Mouse (Mus musculus) liver, adult 2 months (tissue): Measurements from ENCODE around the gene Tnfaip8l1. TPM values are rescaled to one million over a fixed set of nuclear protein-coding genes. Genes with fewer than 3 reads are reported as not detected.
A peak's percentile ranks its signal among the peaks of the same experiment; 100 is the strongest.

Source experiments
- DNase-seq: peaks from one replicate; pipeline ENCODE4 v3.0.0-alpha.2; 2011; ENCODE audit warnings: low read depth, low spot score; ENCODE audit errors: extremely low read depth
- H3K27ac ChIP-seq: fragments of 200-500 bp; replicated peaks from 2 replicates; pipeline ENCODE4 v1.5.1; 2012; ENCODE audit warnings: low read depth, mild to moderate bottlenecking, control low read depth, inconsistent platforms, low read length; ENCODE audit not compliant: insufficient read depth
- H3K27me3 ChIP-seq: fragments of 200-500 bp; 2 replicates; pipeline ENCODE4 v1.6.1; 2012; ENCODE audit warnings: mild to moderate bottlenecking, moderate library complexity, low read length, inconsistent platforms; ENCODE audit not compliant: control insufficient read depth, insufficient read depth
- H3K36me3 ChIP-seq: fragments of 200-500 bp; 2 replicates; pipeline ENCODE4 v1.6.1; 2012; ENCODE audit warnings: low read length, inconsistent platforms; ENCODE audit not compliant: control insufficient read depth, insufficient read depth
- H3K4me1 ChIP-seq: fragments of 200-500 bp; 2 replicates; pipeline ENCODE4 v1.6.1; 2011; ENCODE audit warnings: low read length; ENCODE audit not compliant: control insufficient read depth, insufficient read depth
- H3K4me3 ChIP-seq: fragments of 200-500 bp; 2 replicates; pipeline ENCODE4 v1.5.1; 2011; ENCODE audit warnings: low read depth, mild to moderate bottlenecking, control low read depth, low read length, moderate library complexity; ENCODE audit not compliant: insufficient read depth
- H3K79me2 ChIP-seq: fragments of 200-500 bp; 2 replicates; pipeline ENCODE4 v1.6.1; 2012; ENCODE audit warnings: inconsistent platforms, mild to moderate bottlenecking, low read length, moderate library complexity; ENCODE audit not compliant: control insufficient read depth, insufficient read depth
- H3K9ac ChIP-seq: fragments of 200-500 bp; 2 replicates; pipeline ENCODE4 v1.6.1; 2012; ENCODE audit warnings: low read depth, mild to moderate bottlenecking, control low read depth, inconsistent platforms, low read length
- CTCF ChIP-seq: fragments of 200-500 bp; IDR thresholded peaks from 2 replicates; pipeline ENCODE4 v1.5.1; 2011; ENCODE audit warnings: low read depth, low read length, control low read depth
- POLR2A ChIP-seq: fragments of 200-500 bp; IDR thresholded peaks from 2 replicates; pipeline ENCODE4 v1.6.1; 2011; ENCODE audit warnings: low read length, control low read depth; ENCODE audit not compliant: insufficient read depth; ENCODE audit errors: extremely low read depth
- WGBS: fragments of 180-500 bp; shearing (Covaris S2); methylation state at CpG from one replicate; pipeline ENCODE4 v1.1.7; 2018; 5-methylcytosine and 5-hydroxymethylcytosine counted together
- polyA plus RNA-seq: library from polyadenylated mRNA; depleted of rRNA; stranded (reverse); fragments of >200 nt; gene quantifications from 2 replicates; pipeline ENCODE4 v1.2.3, GENCODE M21; 2012
- total RNA-seq: library from RNA; depleted of rRNA; stranded (reverse); fragments of >200 nt; gene quantifications from 2 replicates; pipeline ENCODE4 v1.2.3, GENCODE M21; 2014

Gene Tnfaip8l1
- total and polyA plus RNA-seq, 2 experiments: 20.9 to 21.8 TPM

DNA sequence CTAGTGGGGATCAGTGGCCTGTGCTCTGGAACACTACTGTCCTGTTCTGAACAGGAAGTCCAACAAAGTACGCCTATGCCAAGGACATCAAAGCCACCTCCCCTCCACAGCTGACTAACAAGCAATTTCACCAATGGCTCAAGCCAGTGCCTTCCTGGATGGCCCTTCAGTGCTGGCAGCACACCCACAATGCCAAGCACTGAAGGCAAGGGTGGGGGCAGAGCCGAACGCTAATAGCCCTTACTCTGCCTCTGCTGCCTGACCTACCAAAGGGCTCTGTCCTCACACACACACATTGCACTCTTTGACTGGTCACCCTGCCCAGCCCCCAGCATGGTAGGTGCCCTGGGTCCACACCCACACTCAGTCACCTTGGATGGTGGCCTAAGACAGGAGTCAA is 46.5 kb downstream of the Tnfaip8l1 start:
- Histone ChIP-seq H3K27me3 (no peaks in the 10 kb centered on the region), H3K9ac (no peak overlapping the region), H3K4me3 (no peak overlapping the region), H3K27ac (peak overlapping the region; percentile 75), H3K79me2 (no peaks in the 10 kb centered on the region; the same call in 1 of the 2 replicates), H3K4me1 (peaks cover 62% of the 10 kb centered on the region), H3K36me3 (peaks cover 5% of the 10 kb centered on the region; the same call in 1 of the 2 replicates)
- DNase-seq: peak; percentile 95
- WGBS: 30% methylated on average over 3 of the region's 3 CpGs
- no peak for TF ChIP-seq POLR2A
- no peak for TF ChIP-seq CTCF

- Histone ChIP-seq H3K36me3 (0 out of 2 replicates have a peak, but pooled peaks cover 5% of the 10 kb centered on the region), H3K27me3 (no peaks in the 10 kb centered on the region)
- WGBS: 13% methylated on average over 2 of the region's 2 CpGs
Measured at GRCm38 (mm10) chr17:56211090-56211489, 48.8 kb downstream of the Tnfaip8l1 start.

GRCm38 (mm10) chr17:56212676-56213075 is 50.4 kb downstream of the Tnfaip8l1 start:
- Histone ChIP-seq H3K27me3 (no peaks in the 10 kb centered on the region), H3K79me2 (peaks cover 18% of the 10 kb centered on the region), H3K27ac (peak overlapping the region; percentile 75), H3K4me3 (no peak overlapping the region), H3K9ac (peak overlapping the region; percentile 21), H3K4me1 (peaks cover 64% of the 10 kb centered on the region), H3K36me3 (0 out of 2 replicates have a peak, but pooled peaks cover 5% of the 10 kb centered on the region)
- DNase-seq: peak; percentile 90
- whole genome bisulfite sequencing: 14% methylated on average over 6 of the region's 6 CpGs
- TF ChIP-seq POLR2A (no peak), CTCF (peak; percentile 41; the same call in 1 of the 2 replicates)

More at GRCm38 (mm10) chr17:56211090-56211489, 48.8 kb downstream of the Tnfaip8l1 start:
- peak overlapping the region; percentile 63 for H3K27ac ChIP-seq
- H3K9ac ChIP-seq: peak overlapping the region; percentile 3; the same call in 1 of the 2 replicates
- H3K4me1 ChIP-seq: peaks cover 63% of the 10 kb centered on the region
- no peak overlapping the region for H3K4me3 ChIP-seq
- DNase-seq: peak; percentile 91
- peaks cover 4% of the 10 kb centered on the region; the same call in 1 of the 2 replicates for H3K79me2 ChIP-seq
- no peak for TF ChIP-seq POLR2A
- no peak for TF ChIP-seq CTCF

GRCm38 (mm10) chr17:56214229-56214628 is 52.0 kb downstream of the Tnfaip8l1 start:
- no peak for DNase-seq
- Histone ChIP-seq H3K79me2 (peaks cover 26% of the 10 kb centered on the region), H3K9ac (no peak overlapping the region), H3K36me3 (0 out of 2 replicates have a peak, but pooled peaks cover 5% of the 10 kb centered on the region), H3K4me1 (peaks cover 54% of the 10 kb centered on the region), H3K4me3 (no peak overlapping the region), H3K27me3 (no peaks in the 10 kb centered on the region), H3K27ac (no peak overlapping the region)
- TF ChIP-seq POLR2A: no peak
- 100% methylated on average over 1 of the region's 1 CpGs for WGBS

DNA sequence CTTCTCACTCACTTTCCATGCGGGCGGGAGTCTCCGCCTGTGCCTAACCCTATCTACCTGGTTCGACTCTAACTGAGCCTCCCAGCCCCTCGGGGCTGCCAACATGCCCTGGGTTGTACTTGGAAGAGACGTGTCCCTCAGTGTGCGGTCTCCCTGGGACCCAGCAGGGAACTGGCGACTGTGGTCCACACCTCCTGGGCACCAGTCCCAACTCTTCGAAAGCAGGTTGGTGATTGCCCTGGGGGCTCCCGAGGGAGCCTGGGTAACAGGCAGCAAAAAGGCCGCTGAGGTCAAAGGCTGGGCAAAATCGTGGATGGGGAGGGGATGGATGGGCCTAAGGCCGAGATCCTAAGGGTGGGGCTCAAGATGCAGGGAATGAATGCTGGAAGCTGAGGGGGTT is 55.4 kb downstream of the Tnfaip8l1 start:
- peak overlapping the region; percentile 93 for H3K9ac ChIP-seq
- 43% methylated on average over 13 of the region's 13 CpGs for WGBS
- peaks cover 28% of the 10 kb centered on the region for H3K4me1 ChIP-seq
- H3K27me3 ChIP-seq: no peaks in the 10 kb centered on the region
- H3K79me2 ChIP-seq: peaks cover 26% of the 10 kb centered on the region
- TF ChIP-seq CTCF (no peak), POLR2A (no peak)
- H3K4me3 ChIP-seq: peak overlapping the region; percentile 90; the same call in 1 of the 2 replicates
- no peaks in the 10 kb centered on the region for H3K36me3 ChIP-seq
- no peak for DNase-seq
- H3K27ac ChIP-seq: no peak overlapping the region
